Mouse (Mus musculus): ENCODE measurements at regions not wholly inside any gene's neighbourhood (a gene's known extent, or its start where the extent isn't known, plus 50 kb on each side); places are given as distances from the start of the nearest gene placed in this dataset.

GRCm38 (mm10) chr13:38291487-38291886 is 53.4 kb upstream of the Bmp6 start:
- TF ChIP-seq EP300 (IDR thresholded peaks at IDR 0.05; ENCODE audit: low read depth) (no peak), CTCF (IDR thresholded peaks at IDR 0.05; ENCODE audit: low read depth) (no peak)

Data from liver, postnatal 0 days (tissue).